Mouse (Mus musculus) embryonic fibroblast, embryonic 13.5 days (primary cell): ENCODE data around the gene Borcs6.

Experiments
- CTCF ChIP-seq: IDR thresholded peaks from 2 replicates; pipeline ENCODE4 v1.5.1; 2011; ENCODE audit warnings: mild to moderate bottlenecking, control low read depth, low read length, moderate library complexity, borderline replicate concordance; ENCODE audit not compliant: insufficient read depth
- POLR2A ChIP-seq: IDR thresholded peaks from 2 replicates; pipeline ENCODE4 v1.6.1; 2011; ENCODE audit warnings: low read depth, mild to moderate bottlenecking, control low read depth, low read length, moderate library complexity

- no peak for TF ChIP-seq CTCF
- no peak for TF ChIP-seq POLR2A
Measured at GRCm38 (mm10) chr11:69059975-69060411, 476 bp downstream of the Borcs6 start.
